Mouse (Mus musculus) MEL (cell line): ENCODE data around the gene Slc16a13. TPM values are rescaled to one million over a fixed set of nuclear protein-coding genes. Genes with fewer than 3 reads are reported as not detected.

Experiments
- DNase-seq: peaks from one replicate; pipeline ENCODE4 v3.0.0; 2011; ENCODE audit warnings: low read depth, low spot score
- H3K27ac ChIP-seq: 2 replicates; pipeline ENCODE4 v1.5.1; 2012; ENCODE audit warnings: low read depth, mild to moderate bottlenecking, control low read depth, low read length, moderate library complexity; ENCODE audit not compliant: control insufficient read depth
- H3K27me3 ChIP-seq, 2 experiments: fragments of 150-350 bp in 1 of 2; sonication (generic) in 1 of 2; 2 replicates each; pipeline ENCODE4 v1.6.1; 2012; ENCODE audit warnings: low read length in 2 of 2, mild to moderate bottlenecking in 2 of 2, improper control_type of control experiment in 1 of 2, moderate library complexity in 1 of 2; ENCODE audit not compliant: insufficient read depth in 2 of 2, control insufficient read depth in 1 of 2
- H3K36me3 ChIP-seq, 2 experiments: 2 replicates each; pipeline ENCODE4 v1.6.1; 2012 to 2014; ENCODE audit warnings: low read length in 2 of 2, improper control_type of control experiment in 1 of 2, inconsistent platforms in 1 of 2, mild to moderate bottlenecking in 1 of 2; ENCODE audit not compliant: insufficient read depth in 2 of 2, control insufficient read depth in 1 of 2
- H3K4me1 ChIP-seq, 2 experiments: fragments of 150-350 bp in 1 of 2; sonication (generic) in 1 of 2; 2 replicates each; pipeline ENCODE4 v1.6.1; 2012; ENCODE audit warnings: low read length in 2 of 2, improper control_type of control experiment in 1 of 2, mild to moderate bottlenecking in 1 of 2; ENCODE audit not compliant: insufficient read depth in 2 of 2, control insufficient read depth in 1 of 2
- H3K4me3 ChIP-seq, 2 experiments: fragments of 150-350 bp in 1 of 2; sonication (generic) in 1 of 2; 2 replicates each; pipeline ENCODE4 v1.5.1; 2012; ENCODE audit warnings: low read depth in 2 of 2, low read length in 2 of 2, mild to moderate bottlenecking in 2 of 2, moderate library complexity in 2 of 2, control low read depth in 1 of 2, improper control_type of control experiment in 1 of 2; ENCODE audit not compliant: control insufficient read depth in 1 of 2, insufficient read depth in 1 of 2
- H3K79me2 ChIP-seq: 2 replicates; pipeline ENCODE4 v1.6.1; 2012; ENCODE audit warnings: mild to moderate bottlenecking, low read length, moderate library complexity; ENCODE audit not compliant: control insufficient read depth, poor library complexity, insufficient read depth
- H3K9ac ChIP-seq: 2 replicates; pipeline ENCODE4 v1.6.1; 2012; ENCODE audit warnings: low read depth, mild to moderate bottlenecking, control low read depth, low read length, moderate library complexity; ENCODE audit not compliant: control insufficient read depth, poor library complexity, severe bottlenecking
- H3K9me3 ChIP-seq: fragments of 150-350 bp; sonication (generic); replicated peaks from 2 replicates; pipeline ENCODE4 v1.6.1; 2012; ENCODE audit warnings: mild to moderate bottlenecking, low read length, improper control_type of control experiment, moderate library complexity; ENCODE audit not compliant: insufficient read depth
- CHD2 ChIP-seq: IDR thresholded peaks from 2 replicates; pipeline ENCODE4 v1.6.1; 2011; ENCODE audit warnings: low read length, improper control_type of control experiment
- CTCF ChIP-seq, 3 experiments: IDR thresholded peaks in 2 of 3; conservative IDR thresholded peaks in 1 of 3; 2 replicates each; pipeline ENCODE4 v1.5.1; 2011 to 2012; ENCODE audit warnings: low read length in 3 of 3, low read depth in 2 of 3, mild to moderate bottlenecking in 2 of 3, improper control_type of control experiment in 1 of 3, inconsistent platforms in 1 of 3, mixed read lengths in 1 of 3, moderate library complexity in 1 of 3; ENCODE audit not compliant: control insufficient read depth in 1 of 3, insufficient read depth in 1 of 3, poor library complexity in 1 of 3, severe bottlenecking in 1 of 3
- ELF1 ChIP-seq: IDR thresholded peaks from 2 replicates; pipeline ENCODE4 v1.6.1; 2014; ENCODE audit warnings: low read depth, mild to moderate bottlenecking, inconsistent platforms, low read length, improper control_type of control experiment, moderate library complexity
- ETS1 ChIP-seq: IDR thresholded peaks from 2 replicates; pipeline ENCODE4 v1.6.1; 2012; ENCODE audit warnings: low read depth, mild to moderate bottlenecking, inconsistent platforms, low read length, improper control_type of control experiment, moderate library complexity
- MAFK ChIP-seq: IDR thresholded peaks from 2 replicates; pipeline ENCODE4 v1.6.1; 2011; ENCODE audit warnings: low read depth, mild to moderate bottlenecking, low read length, improper control_type of control experiment, borderline replicate concordance
- MAX ChIP-seq: IDR thresholded peaks from 2 replicates; pipeline ENCODE4 v1.6.1; 2011; ENCODE audit warnings: low read length, improper control_type of control experiment
- MXI1 ChIP-seq: IDR thresholded peaks from 2 replicates; pipeline ENCODE4 v1.6.1; 2011; ENCODE audit warnings: mild to moderate bottlenecking, low read depth, low read length, improper control_type of control experiment
- MYC ChIP-seq: IDR thresholded peaks from 2 replicates; pipeline ENCODE4 v1.6.1; 2011; ENCODE audit warnings: low read depth, mild to moderate bottlenecking, low read length, improper control_type of control experiment, moderate library complexity
- NRF1 ChIP-seq: IDR thresholded peaks from 2 replicates; pipeline ENCODE4 v1.6.1; 2014; ENCODE audit warnings: low read depth, mild to moderate bottlenecking, inconsistent platforms, low read length, improper control_type of control experiment, moderate library complexity; ENCODE audit not compliant: poor library complexity, insufficient read depth, severe bottlenecking
- POLR2A ChIP-seq, 2 experiments: IDR thresholded peaks; 2 replicates each; pipeline ENCODE4 v1.6.1; 2011 to 2012; ENCODE audit warnings: low read length in 2 of 2, mild to moderate bottlenecking in 2 of 2, control low read depth in 1 of 2, improper control_type of control experiment in 1 of 2, low read depth in 1 of 2, moderate library complexity in 1 of 2; ENCODE audit not compliant: control insufficient read depth in 1 of 2, insufficient read depth in 1 of 2, poor library complexity in 1 of 2
- RCOR1 ChIP-seq: IDR thresholded peaks from 2 replicates; pipeline ENCODE4 v1.6.1; 2012; ENCODE audit warnings: low read depth, mild to moderate bottlenecking, inconsistent platforms, low read length, improper control_type of control experiment
- TAL1 ChIP-seq: IDR thresholded peaks from 2 replicates; pipeline ENCODE4 v1.6.1; 2012; ENCODE audit warnings: mild to moderate bottlenecking, inconsistent platforms, low read length, moderate library complexity, mixed read lengths
- TCF12 ChIP-seq: IDR thresholded peaks from 2 replicates; pipeline ENCODE4 v1.6.1; 2014; ENCODE audit warnings: low read depth, mild to moderate bottlenecking, inconsistent platforms, low read length, improper control_type of control experiment, moderate library complexity
- UBTF ChIP-seq: IDR thresholded peaks from 2 replicates; pipeline ENCODE4 v1.6.1; 2012; ENCODE audit warnings: low read depth, mild to moderate bottlenecking, inconsistent platforms, low read length, improper control_type of control experiment, moderate library complexity, borderline replicate concordance; ENCODE audit not compliant: insufficient read depth
- ZC3H11A ChIP-seq: IDR thresholded peaks from 2 replicates; pipeline ENCODE4 v1.6.1; 2012; ENCODE audit warnings: low read depth, mild to moderate bottlenecking, inconsistent platforms, low read length, improper control_type of control experiment
- ZNF384 ChIP-seq: IDR thresholded peaks from 2 replicates; pipeline ENCODE4 v1.6.1; 2012; ENCODE audit warnings: low read depth, mild to moderate bottlenecking, inconsistent platforms, low read length, improper control_type of control experiment
- polyA plus RNA-seq, 2 experiments: library from polyadenylated mRNA; stranded (reverse) in 1 of 2; unstranded in 1 of 2; fragments of >175 nt in 1 of 2; fragments of >200 nt in 1 of 2; gene quantifications; 2 replicates each; pipeline versions ENCODE4 v1.2.1 to v1.2.4; 2012; ENCODE audit warnings: low replicate concordance in 2 of 2, low read depth in 1 of 2; ENCODE audit not compliant: insufficient read length in 2 of 2, insufficient read depth in 1 of 2, missing spikeins in 1 of 2
- total RNA-seq: library from RNA; depleted of rRNA; stranded (reverse); fragments of 300-350 nt; gene quantifications from 2 replicates; pipeline ENCODE4 v1.2.3, GENCODE M21; 2012

Slc16a13 gene
- total and polyA plus RNA-seq, 3 experiments, result 4.2 to 7.9 TPM; not detected in 1

- no peak for DNase-seq
- H3K9me3 ChIP-seq, result no peaks in the 10 kb centered on the region
- no peak overlapping the region for H3K27ac ChIP-seq
- H3K9ac ChIP-seq, result no peak overlapping the region
- H3K27me3 ChIP-seq, result no peaks in the 10 kb centered on the region
- peaks cover 3% of the 10 kb centered on the region; the same call in 1 of the 2 replicates for H3K79me2 ChIP-seq
- peaks cover 0 to 6% of the 10 kb centered on the region in 2 experiments; a peak in 2 of 4 replicates for H3K36me3 ChIP-seq
- TF ChIP-seq MAX (no peak), ZNF384 (no peak), MAFK (no peak)
- peaks cover 0 to 11% of the 10 kb centered on the region in 2 experiments; a peak in 2 of 4 replicates for H3K4me1 ChIP-seq
- H3K4me3 ChIP-seq, result no peak overlapping the region
Measured at GRCm38 (mm10) chr11:70233016-70233415, 12.2 kb upstream of the Slc16a13 start.

DNA sequence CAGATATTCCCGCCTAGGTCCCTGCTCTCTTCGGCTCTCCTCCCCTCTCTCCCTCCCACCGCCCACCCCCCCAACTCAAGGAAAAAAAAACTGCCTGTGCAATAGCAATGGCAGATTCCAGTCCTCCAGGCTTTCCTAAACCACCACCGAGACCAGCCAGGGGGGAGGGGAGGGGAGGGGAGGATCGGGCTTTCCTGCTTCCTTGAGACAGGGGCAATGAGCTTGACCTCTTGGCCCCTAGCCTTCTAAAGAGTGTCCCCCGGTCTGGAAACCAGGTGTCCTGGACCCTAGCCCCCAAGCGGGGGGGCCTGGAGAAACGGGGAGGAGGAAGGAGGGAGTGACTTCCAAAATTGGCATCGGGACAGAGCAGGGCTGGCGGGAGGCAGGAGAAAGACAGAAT is 11.7 kb upstream of the Slc16a13 start:
- H3K9me3 ChIP-seq, result no peaks in the 10 kb centered on the region
- peaks cover 0 to 11% of the 10 kb centered on the region in 2 experiments; a peak in 2 of 4 replicates for H3K4me1 ChIP-seq
- no peak overlapping the region for H3K4me3 ChIP-seq
- no peak overlapping the region for H3K27ac ChIP-seq
- TF ChIP-seq RCOR1 (no peak), TCF12 (no peak), UBTF (no peak), CTCF (IDR thresholded peaks at IDR 0.05 in 2 of 3, conservative IDR thresholded peaks at IDR 0.05 in 1 of 3; ENCODE audit: control insufficient read depth in 1 of 3, insufficient read depth in 1 of 3, low read depth in 2 of 3, low read length in 3 of 3, poor library complexity in 1 of 3, severe bottlenecking in 1 of 3) (no peak), MYC (no peak), POLR2A (IDR thresholded peaks at IDR 0.05; ENCODE audit: control insufficient read depth in 1 of 2, insufficient read depth in 1 of 2, low read depth in 1 of 2, low read length in 2 of 2, poor library complexity in 1 of 2) (no peak), NRF1 (no peak), CHD2 (no peak), MXI1 (no peak), ETS1 (no peak), ZC3H11A (no peak), TAL1 (no peak), ELF1 (no peak)
- no peak overlapping the region for H3K9ac ChIP-seq
- DNase-seq, result no peak
- H3K36me3 ChIP-seq, result peaks cover 0 to 6% of the 10 kb centered on the region in 2 experiments; a peak in 2 of 4 replicates
- no peaks in the 10 kb centered on the region for H3K27me3 ChIP-seq
- H3K79me2 ChIP-seq, result peaks cover under 1% of the 10 kb centered on the region; the same call in 1 of the 2 replicates
